Mouse (Mus musculus) olfactory bulb, adult 2 months (tissue): Measurements from ENCODE around the gene Ddah2.

Experiments
- CTCF ChIP-seq: fragments of 200-500 bp; IDR thresholded peaks from 2 replicates; pipeline ENCODE4 v1.5.1; 2012; ENCODE audit warnings: low read depth, mild to moderate bottlenecking, low read length, moderate library complexity; ENCODE audit not compliant: insufficient read depth
- POLR2A ChIP-seq: fragments of 200-500 bp; IDR thresholded peaks from 2 replicates; pipeline ENCODE4 v1.6.1; 2012; ENCODE audit warnings: mild to moderate bottlenecking, low read depth, low read length, moderate library complexity; ENCODE audit not compliant: insufficient read depth

GRCm38 (mm10) chr17:35050126-35050750, 8.6 kb upstream of the Ddah2 start:
- TF ChIP-seq CTCF = no peak
- TF ChIP-seq POLR2A = no peak
